Mouse (Mus musculus): ENCODE results near the gene 5730480H06Rik. TPM values are rescaled to one million over a fixed set of nuclear protein-coding genes. Genes with fewer than 3 reads are reported as not detected.

The 5730480H06Rik gene
- polyA plus RNA-seq (2017; shearing (Covaris generic)): 11.9 TPM

DNA sequence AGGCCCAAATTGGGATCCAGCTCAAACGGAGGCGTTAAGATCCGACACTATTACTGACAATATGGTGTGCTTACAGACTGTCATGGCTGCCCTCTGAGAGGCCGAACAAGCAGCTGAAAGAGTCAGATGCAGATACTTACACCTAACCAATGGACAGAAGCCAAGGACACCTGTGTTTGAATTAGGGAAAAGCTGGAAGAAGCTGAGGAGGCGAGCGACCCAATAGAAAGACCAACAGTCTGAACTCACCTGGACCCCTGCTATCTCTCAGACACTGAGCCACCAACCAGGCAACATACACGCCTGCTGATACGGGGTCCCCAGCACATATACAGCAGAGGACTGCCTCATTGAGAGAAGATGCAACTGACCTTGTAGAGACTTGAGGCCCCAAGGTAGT lies at the start of gene 5730480H06Rik:
5730480H06Rik (plus strand) TSS at position 301 of the 400 bp plus-strand sequence.

Data from effector memory CD4-positive, alpha-beta T cell, adult 7 months (primary cell).